Mouse (Mus musculus) urinary bladder, postnatal 25 days (tissue): ENCODE measurements at regions not wholly inside any gene's neighbourhood (a gene's known extent, or its start where the extent isn't known, plus 50 kb on each side); places are given as distances from the start of the nearest gene placed in this dataset.

Source experiments
- DNase-seq: peaks from one replicate; pipeline ENCODE4 v3.0.0; 2022; ENCODE audit warnings: low spot score

GRCm38 (mm10) chr10:111784065-111784853, 188.2 kb upstream of the Krr1 start:
- no peak for DNase-seq

DNA sequence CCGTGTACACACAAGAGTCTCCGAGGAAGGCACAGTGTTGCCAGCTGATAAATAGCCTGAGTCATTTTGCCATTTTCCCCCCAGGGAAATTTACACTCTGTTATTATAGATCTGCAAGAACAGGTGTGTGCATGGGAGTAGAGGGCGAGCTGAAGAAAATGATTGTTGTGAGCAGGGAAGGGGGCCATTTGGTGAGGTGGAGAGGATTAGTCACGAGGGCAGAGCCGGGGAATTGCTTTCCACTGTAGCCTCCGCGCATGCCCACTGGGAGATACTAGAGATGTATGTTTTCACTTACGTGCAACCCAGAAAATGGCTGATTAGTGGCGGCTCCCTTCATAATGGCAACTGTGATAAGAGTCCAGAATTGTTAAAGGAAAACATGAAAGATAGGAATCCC, 185.3 kb upstream of the Krr1 start:
- DNase-seq, result no peak

GRCm38 (mm10) chr10:111789264-111789663, 183.2 kb upstream of the Krr1 start:
- no peak for DNase-seq

- no peak for DNase-seq
Observed at GRCm38 (mm10) chr10:111790911-111791310, 181.6 kb upstream of the Krr1 start.

- DNase-seq, result no peak
Observed at GRCm38 (mm10) chr10:111795056-111795455, 177.4 kb upstream of the Krr1 start.

GRCm38 (mm10) chr10:111795756-111796155, 176.7 kb upstream of the Krr1 start:
- no peak for DNase-seq

- no peak for DNase-seq
Observed at GRCm38 (mm10) chr10:111798851-111799281, 173.6 kb upstream of the Krr1 start.

- DNase-seq, result no peak
Observed at GRCm38 (mm10) chr10:111799850-111800589, 172.4 kb upstream of the Krr1 start.

DNA sequence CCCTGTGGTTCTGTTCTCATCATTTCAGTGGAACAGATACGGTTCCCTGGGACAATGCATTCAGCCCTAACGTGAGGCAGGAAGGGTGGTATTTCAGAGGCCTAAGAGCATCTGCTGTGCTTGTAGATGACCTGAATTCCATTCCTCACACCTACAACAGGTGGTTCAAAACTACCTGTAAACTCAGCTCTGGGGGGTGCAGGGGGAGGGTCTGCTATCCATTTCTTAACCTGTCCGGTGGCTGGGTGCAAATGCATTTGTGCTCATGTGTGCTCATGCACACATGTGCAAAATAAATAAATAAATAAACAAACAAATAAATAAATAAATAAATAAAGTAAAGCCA, 171.9 kb upstream of the Krr1 start:
- DNase-seq, result no peak

DNA sequence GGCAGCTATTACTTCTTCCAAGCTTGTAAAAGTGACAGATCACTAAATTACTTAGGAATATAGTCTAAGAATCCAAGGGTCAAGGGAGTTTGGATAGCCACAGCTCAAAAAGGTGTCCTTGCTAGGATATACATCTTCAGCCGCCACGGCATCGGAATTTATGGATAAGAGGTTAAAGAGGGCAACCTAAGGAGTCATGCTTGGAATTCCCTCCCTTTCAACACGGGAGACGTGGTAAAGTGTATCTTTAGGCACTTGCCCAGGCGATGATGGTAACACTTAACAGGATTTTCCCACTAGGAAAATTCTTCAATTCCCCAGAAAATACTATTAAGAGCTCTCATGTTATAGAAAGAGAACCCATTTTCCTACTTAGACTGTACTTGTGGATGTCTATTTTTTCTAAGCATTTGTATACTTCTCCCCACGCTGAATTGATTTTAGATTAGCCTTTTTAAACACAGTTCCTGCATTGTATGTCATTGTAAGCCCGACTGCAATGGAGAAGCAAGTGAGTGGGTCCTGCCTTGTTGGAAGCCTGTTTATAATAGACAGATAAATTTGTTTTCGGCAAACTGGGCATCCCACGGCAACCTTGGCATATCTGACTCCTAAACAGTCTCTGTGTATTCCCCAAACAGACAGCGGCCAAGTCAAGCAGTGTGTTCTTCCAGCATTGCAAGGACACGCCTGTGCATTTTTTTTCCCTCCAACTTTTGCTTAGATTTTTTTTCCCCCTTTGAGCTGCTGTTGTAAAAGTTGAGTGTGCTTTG, 171.3 kb upstream of the Krr1 start:
- no peak for DNase-seq

GRCm38 (mm10) chr10:111801794-111802359, 170.6 kb upstream of the Krr1 start:
- no peak for DNase-seq

GRCm38 (mm10) chr10:111806333-111806732, 166.1 kb upstream of the Krr1 start:
- no peak for DNase-seq

GRCm38 (mm10) chr10:111806916-111807315, 165.5 kb upstream of the Krr1 start:
- no peak for DNase-seq

DNA sequence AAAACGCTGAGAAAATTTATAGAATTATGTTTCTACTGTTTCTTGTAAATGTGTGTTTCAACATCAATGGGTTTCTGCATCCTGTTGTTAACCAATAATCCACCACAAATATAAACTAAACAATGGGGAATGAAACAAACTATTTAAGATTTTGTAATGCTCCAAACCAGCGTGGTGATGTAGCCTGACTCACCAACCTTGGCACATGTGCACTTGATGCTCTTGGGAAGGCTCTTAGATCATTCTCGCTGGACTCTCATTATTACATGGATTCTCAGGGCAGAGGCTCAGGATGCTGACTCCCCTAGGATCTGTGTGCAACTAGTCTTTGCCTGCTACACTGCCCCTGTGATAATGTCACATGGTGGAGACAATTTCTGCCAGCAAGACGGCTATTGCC, 158.7 kb upstream of the Krr1 start:
- DNase-seq, result no peak

DNA sequence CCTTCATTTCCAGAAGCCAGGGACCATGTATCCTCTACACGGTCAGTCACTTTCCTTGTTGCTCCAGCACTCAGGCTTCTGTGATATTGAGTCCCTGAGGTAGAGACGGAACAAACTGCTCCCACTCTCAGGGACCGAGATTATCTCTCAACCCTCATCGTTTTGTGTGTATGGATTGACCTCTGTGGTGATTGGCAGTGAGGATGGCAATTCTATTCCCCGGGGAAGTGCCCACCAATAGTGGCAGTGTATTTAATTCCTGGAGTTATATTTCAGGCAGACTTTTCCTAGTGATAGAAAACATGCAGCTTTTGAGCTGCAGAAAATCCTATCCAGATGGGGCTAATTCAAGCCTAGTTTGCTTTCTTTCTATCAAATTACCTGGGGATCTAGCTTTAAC, 157.8 kb upstream of the Krr1 start:
- no peak for DNase-seq

DNA sequence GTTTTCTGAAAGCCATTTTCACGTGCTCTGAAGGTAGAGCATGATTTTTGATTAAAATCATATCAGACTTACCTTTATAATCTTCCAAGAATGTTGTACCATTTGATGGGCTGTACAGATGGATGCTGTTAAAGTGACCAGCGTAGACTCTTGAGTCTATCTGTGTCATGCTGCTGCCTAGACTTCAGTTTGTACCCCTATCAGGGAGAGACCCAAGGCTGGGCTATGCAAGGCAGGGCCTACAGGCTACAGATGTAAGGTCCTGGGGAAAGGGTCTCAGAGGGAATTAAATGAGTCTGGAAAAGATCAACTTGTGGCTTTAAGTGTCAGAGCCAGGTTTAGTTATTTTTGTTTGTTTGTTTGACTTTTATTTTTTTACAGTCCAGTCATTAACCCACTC, 157.3 kb upstream of the Krr1 start:
- DNase-seq, result no peak

DNA sequence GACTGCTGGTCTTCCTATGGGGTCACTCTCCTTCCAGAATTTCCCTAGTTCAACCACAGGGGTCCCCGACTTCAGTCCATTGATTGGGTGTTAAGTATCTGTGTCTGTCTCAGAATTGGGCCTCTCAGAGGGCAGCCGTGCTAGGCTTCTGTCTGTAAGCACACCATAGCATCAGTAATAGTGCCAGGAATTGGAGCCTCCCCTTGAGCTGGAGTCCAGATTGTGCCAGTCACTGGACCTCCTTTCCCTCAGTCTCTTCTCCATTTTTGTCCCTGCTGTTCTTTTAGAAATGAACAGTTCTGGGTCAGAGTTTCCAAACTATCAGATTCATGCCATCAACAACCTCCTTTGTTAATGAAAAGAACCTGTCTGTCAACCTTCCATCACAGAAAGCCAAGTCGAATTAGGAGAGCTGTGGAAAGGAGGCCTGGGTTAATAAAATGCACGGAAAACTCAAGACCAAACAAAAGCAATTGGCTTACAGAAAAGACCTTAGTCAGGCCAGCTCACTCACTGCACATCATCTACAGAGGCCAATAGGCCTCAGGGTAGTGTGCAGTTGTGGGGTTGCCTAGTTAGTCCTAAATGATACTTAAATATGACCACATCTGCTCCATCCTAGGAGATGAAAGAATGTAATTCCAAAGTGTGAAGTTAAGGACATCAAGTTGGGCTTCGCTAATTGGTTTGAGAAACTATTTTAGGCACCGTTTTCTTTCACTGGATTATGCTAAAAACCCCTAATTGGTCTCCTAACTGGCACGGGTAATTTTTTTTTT, 156.5 kb upstream of the Krr1 start:
- no peak for DNase-seq

DNA sequence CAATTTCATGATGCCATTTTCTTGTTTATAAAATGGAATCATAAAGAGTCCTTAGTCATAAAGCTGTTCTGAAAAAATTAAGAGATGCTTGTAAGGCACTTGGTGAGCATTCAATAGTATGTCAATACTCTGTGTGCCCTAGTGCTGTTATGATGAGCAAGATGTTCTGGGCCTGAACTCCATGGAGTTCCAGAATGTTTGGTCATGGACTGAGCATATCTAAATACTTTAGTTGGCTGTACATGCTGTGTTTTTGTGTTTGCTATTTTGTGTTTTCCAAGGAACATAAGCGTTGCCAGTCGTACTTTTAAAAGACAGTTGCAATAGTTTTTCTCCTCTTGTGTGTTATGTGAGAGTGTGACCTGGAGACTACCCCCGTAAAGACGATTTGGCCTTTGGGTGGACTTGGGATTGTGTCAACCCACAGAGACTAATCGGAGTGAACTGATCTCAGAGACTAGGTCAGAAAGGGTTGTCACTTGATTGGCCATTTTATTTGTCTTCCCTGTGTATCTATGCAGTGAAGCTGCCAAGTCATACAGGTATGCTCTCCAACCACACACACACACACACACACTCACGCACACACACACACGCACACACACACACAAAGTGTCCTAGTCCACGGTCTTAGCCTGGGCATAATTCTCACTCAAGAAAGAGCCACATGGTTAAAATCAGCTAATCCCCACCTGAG, 152.6 kb upstream of the Krr1 start:
- no peak for DNase-seq

DNA sequence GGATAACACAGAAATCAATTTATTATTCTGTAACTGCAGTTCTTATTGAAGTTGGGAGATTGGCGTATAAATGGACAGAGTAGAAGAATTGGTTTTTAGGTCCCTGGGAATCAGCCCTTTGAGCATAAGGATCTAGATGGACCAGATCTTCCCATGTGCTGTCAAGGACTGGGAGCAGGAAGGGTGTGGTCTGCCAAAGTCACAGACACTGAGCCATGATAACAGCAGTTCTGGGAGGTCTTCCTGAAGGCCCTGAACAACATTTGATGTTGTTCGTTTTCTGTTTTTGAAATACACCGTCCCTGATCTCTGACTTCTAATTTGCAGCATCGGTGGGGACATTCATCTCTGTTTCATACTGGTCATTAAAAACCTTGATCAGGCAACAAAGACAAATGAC, 147.6 kb upstream of the Krr1 start:
- no peak for DNase-seq

- no peak for DNase-seq
Observed at GRCm38 (mm10) chr10:111826033-111826754, 146.3 kb upstream of the Krr1 start.
